Mouse (Mus musculus) brain, embryonic 14.5 days (tissue): ENCODE data around the gene E2f4.

ENCODE experiments used
- CTCF ChIP-seq: fragments of 200-500 bp; IDR thresholded peaks from 2 replicates; pipeline ENCODE4 v1.5.1; 2012; ENCODE audit warnings: inconsistent platforms, mild to moderate bottlenecking, moderate library complexity, borderline replicate concordance; ENCODE audit not compliant: insufficient read depth, insufficient read length; ENCODE audit errors: extremely low read depth
- POLR2A ChIP-seq: fragments of 200-500 bp; IDR thresholded peaks from 2 replicates; pipeline ENCODE4 v1.6.1; 2012; ENCODE audit warnings: mild to moderate bottlenecking, inconsistent platforms, borderline replicate concordance; ENCODE audit not compliant: poor library complexity, insufficient read depth, insufficient read length, severe bottlenecking; ENCODE audit errors: extremely low read depth

- TF ChIP-seq CTCF (no peak), POLR2A (no peak)
Observed at GRCm38 (mm10) chr8:105338992-105339391, 41.5 kb downstream of the E2f4 start.
